Mouse (Mus musculus): ENCODE data around the gene Sbf2. TPM values are rescaled to one million over a fixed set of nuclear protein-coding genes. Genes with fewer than 3 reads are reported as not detected.

Sbf2 gene
- 39.1 and 48.9 TPM in 2 replicates for polyA plus RNA-seq (2014; fragmentation: Nextera tagmentation; extraction: Ambion mirVana)

- Histone ChIP-seq H3K9me3 (ENCODE audit: control insufficient read depth, low read length) (no peaks in the 10 kb centered on the region), H3K27ac (ENCODE audit: low read depth, low read length) (peak within 1 kb of the TSS; percentile 96), H3K27me3 (ENCODE audit: control insufficient read depth, insufficient read depth, low read length) (no peaks in the 10 kb centered on the region; the same call in 1 of the 2 replicates), H3K4me2 (replicated peaks; ENCODE audit: low read depth, low read length) (peak within 1 kb of the TSS; percentile 47), H3K36me3 (ENCODE audit: control insufficient read depth, insufficient read depth, low read length) (no peaks in the 10 kb centered on the region), H3K4me3 (ENCODE audit: low read depth, low read length) (peak within 1 kb of the TSS; percentile 94), H3K9ac (ENCODE audit: low read depth, low read length) (peak within 1 kb of the TSS; percentile 90), H3K4me1 (replicated peaks; ENCODE audit: control insufficient read depth, insufficient read depth, low read length) (peaks cover 3% of the 10 kb centered on the region; the same call in 1 of the 2 replicates)
- ATAC-seq (ENCODE audit: low FRiP score) (peak; percentile 94), DNase-seq (ENCODE audit: low spot score) (peak; percentile 93)
- under 1% methylated on average over 37 of the region's 127 CpGs for WGBS
Observed at GRCm38 (mm10) chr7:110614133-110615063, at the start of gene Sbf2. Sbf2 (minus strand) TSS chr7:110614922.

- Histone ChIP-seq H3K27ac (ENCODE audit: low read depth, low read length) (no peak overlapping the region), H3K9ac (ENCODE audit: low read depth, low read length) (no peak overlapping the region), H3K9me3 (ENCODE audit: control insufficient read depth, low read length) (no peaks in the 10 kb centered on the region), H3K4me2 (replicated peaks; ENCODE audit: low read depth, low read length) (no peak overlapping the region), H3K4me1 (replicated peaks; ENCODE audit: control insufficient read depth, insufficient read depth, low read length) (no peaks in the 10 kb centered on the region), H3K27me3 (ENCODE audit: control insufficient read depth, insufficient read depth, low read length) (no peaks in the 10 kb centered on the region), H3K36me3 (ENCODE audit: control insufficient read depth, insufficient read depth, low read length) (no peaks in the 10 kb centered on the region), H3K4me3 (ENCODE audit: low read depth, low read length) (no peak overlapping the region)
- 71% methylated on average over 3 of the region's 3 CpGs for WGBS
- ATAC-seq (ENCODE audit: low FRiP score) (no peak), DNase-seq (ENCODE audit: low spot score) (no peak)
Observed at GRCm38 (mm10) chr7:110658378-110658928, 43.7 kb upstream of the Sbf2 start.

GRCm38 (mm10) chr7:110655966-110656365 lies 41.2 kb upstream of the Sbf2 start:
- Histone ChIP-seq H3K4me3 (ENCODE audit: low read depth, low read length) (no peak overlapping the region), H3K4me1 (replicated peaks; ENCODE audit: control insufficient read depth, insufficient read depth, low read length) (no peaks in the 10 kb centered on the region), H3K9me3 (ENCODE audit: control insufficient read depth, low read length) (no peaks in the 10 kb centered on the region), H3K27me3 (ENCODE audit: control insufficient read depth, insufficient read depth, low read length) (no peaks in the 10 kb centered on the region), H3K4me2 (replicated peaks; ENCODE audit: low read depth, low read length) (no peak overlapping the region), H3K36me3 (ENCODE audit: control insufficient read depth, insufficient read depth, low read length) (no peaks in the 10 kb centered on the region), H3K9ac (ENCODE audit: low read depth, low read length) (no peak overlapping the region), H3K27ac (ENCODE audit: low read depth, low read length) (no peak overlapping the region)
- WGBS = 67% methylated on average over 6 of the region's 6 CpGs
- ATAC-seq (ENCODE audit: low FRiP score) = no peak
- no peak for DNase-seq (ENCODE audit: low spot score)

GRCm38 (mm10) chr7:110655230-110655629 lies 40.5 kb upstream of the Sbf2 start:
- H3K4me1 ChIP-seq (replicated peaks; ENCODE audit: control insufficient read depth, insufficient read depth, low read length) = no peaks in the 10 kb centered on the region
- no peak overlapping the region for H3K27ac ChIP-seq (ENCODE audit: low read depth, low read length)
- no peaks in the 10 kb centered on the region for H3K9me3 ChIP-seq (ENCODE audit: control insufficient read depth, low read length)
- 77% methylated on average over 3 of the region's 3 CpGs for WGBS
- H3K36me3 ChIP-seq (ENCODE audit: control insufficient read depth, insufficient read depth, low read length) = no peaks in the 10 kb centered on the region
- H3K4me3 ChIP-seq (ENCODE audit: low read depth, low read length) = no peak overlapping the region
- DNase-seq (ENCODE audit: low spot score) (no peak), ATAC-seq (ENCODE audit: low FRiP score) (no peak)
- H3K9ac ChIP-seq (ENCODE audit: low read depth, low read length) = no peak overlapping the region
- no peaks in the 10 kb centered on the region for H3K27me3 ChIP-seq (ENCODE audit: control insufficient read depth, insufficient read depth, low read length)
- no peak overlapping the region for H3K4me2 ChIP-seq (replicated peaks; ENCODE audit: low read depth, low read length)

GRCm38 (mm10) chr7:110651091-110651490 lies 36.4 kb upstream of the Sbf2 start:
- ATAC-seq (ENCODE audit: low FRiP score) = no peak
- Histone ChIP-seq H3K9me3 (ENCODE audit: control insufficient read depth, low read length) (no peaks in the 10 kb centered on the region), H3K36me3 (ENCODE audit: control insufficient read depth, insufficient read depth, low read length) (no peaks in the 10 kb centered on the region), H3K4me3 (ENCODE audit: low read depth, low read length) (no peak overlapping the region), H3K27me3 (ENCODE audit: control insufficient read depth, insufficient read depth, low read length) (no peaks in the 10 kb centered on the region), H3K27ac (ENCODE audit: low read depth, low read length) (no peak overlapping the region), H3K4me1 (replicated peaks; ENCODE audit: control insufficient read depth, insufficient read depth, low read length) (no peaks in the 10 kb centered on the region), H3K9ac (ENCODE audit: low read depth, low read length) (no peak overlapping the region), H3K4me2 (replicated peaks; ENCODE audit: low read depth, low read length) (no peak overlapping the region)
- WGBS = 89% methylated on average over 6 of the region's 6 CpGs
- no peak for DNase-seq (ENCODE audit: low spot score)

- Histone ChIP-seq H3K9me3 (ENCODE audit: control insufficient read depth, low read length) (no peaks in the 10 kb centered on the region), H3K4me1 (replicated peaks; ENCODE audit: control insufficient read depth, insufficient read depth, low read length) (no peaks in the 10 kb centered on the region), H3K4me3 (ENCODE audit: low read depth, low read length) (no peak overlapping the region), H3K4me2 (replicated peaks; ENCODE audit: low read depth, low read length) (no peak overlapping the region), H3K36me3 (ENCODE audit: control insufficient read depth, insufficient read depth, low read length) (no peaks in the 10 kb centered on the region), H3K27ac (ENCODE audit: low read depth, low read length) (no peak overlapping the region), H3K27me3 (ENCODE audit: control insufficient read depth, insufficient read depth, low read length) (no peaks in the 10 kb centered on the region), H3K9ac (ENCODE audit: low read depth, low read length) (no peak overlapping the region)
- ATAC-seq (ENCODE audit: low FRiP score) (no peak), DNase-seq (ENCODE audit: low spot score) (no peak)
- WGBS = 92% methylated on average over 4 of the region's 4 CpGs
Observed at GRCm38 (mm10) chr7:110650491-110650890, 35.8 kb upstream of the Sbf2 start.

GRCm38 (mm10) chr7:110649133-110649987 lies 34.6 kb upstream of the Sbf2 start:
- no peak for ATAC-seq (ENCODE audit: low FRiP score)
- no peaks in the 10 kb centered on the region for H3K36me3 ChIP-seq (ENCODE audit: control insufficient read depth, insufficient read depth, low read length)
- no peaks in the 10 kb centered on the region for H3K9me3 ChIP-seq (ENCODE audit: control insufficient read depth, low read length)
- DNase-seq (ENCODE audit: low spot score) = no peak
- H3K27ac ChIP-seq (ENCODE audit: low read depth, low read length) = no peak overlapping the region
- H3K27me3 ChIP-seq (ENCODE audit: control insufficient read depth, insufficient read depth, low read length) = no peaks in the 10 kb centered on the region
- WGBS = 87% methylated on average over 6 of the region's 6 CpGs
- H3K9ac ChIP-seq (ENCODE audit: low read depth, low read length) = no peak overlapping the region
- no peak overlapping the region for H3K4me2 ChIP-seq (replicated peaks; ENCODE audit: low read depth, low read length)
- no peaks in the 10 kb centered on the region for H3K4me1 ChIP-seq (replicated peaks; ENCODE audit: control insufficient read depth, insufficient read depth, low read length)
- H3K4me3 ChIP-seq (ENCODE audit: low read depth, low read length) = no peak overlapping the region

- DNase-seq (ENCODE audit: low spot score) = no peak
- Histone ChIP-seq H3K9ac (ENCODE audit: low read depth, low read length) (no peak overlapping the region), H3K36me3 (ENCODE audit: control insufficient read depth, insufficient read depth, low read length) (no peaks in the 10 kb centered on the region), H3K27ac (ENCODE audit: low read depth, low read length) (no peak overlapping the region), H3K4me2 (replicated peaks; ENCODE audit: low read depth, low read length) (no peak overlapping the region), H3K27me3 (ENCODE audit: control insufficient read depth, insufficient read depth, low read length) (no peaks in the 10 kb centered on the region), H3K9me3 (ENCODE audit: control insufficient read depth, low read length) (no peaks in the 10 kb centered on the region), H3K4me1 (replicated peaks; ENCODE audit: control insufficient read depth, insufficient read depth, low read length) (no peaks in the 10 kb centered on the region), H3K4me3 (ENCODE audit: low read depth, low read length) (no peak overlapping the region)
- WGBS = 84% methylated on average over 13 of the region's 13 CpGs
- ATAC-seq (ENCODE audit: low FRiP score) = no peak
Observed at GRCm38 (mm10) chr7:110648455-110649085, 33.8 kb upstream of the Sbf2 start.

All from hindbrain, embryonic 11.5 days (tissue).